Mouse (Mus musculus) spleen, adult 2 months (tissue): ENCODE data around the gene Hmbs. TPM values are rescaled to one million over a fixed set of nuclear protein-coding genes. Genes with fewer than 3 reads are reported as not detected.
"Not testable (repeated sequence)": the region's sequence is repeated elsewhere in the genome, so short reads cannot be mapped to it uniquely, and the experiment has no call there.

ENCODE experiments used
- DNase-seq, 2 experiments: peaks; one replicate each; pipeline versions ENCODE4 v3.0.0 to v3.0.0-alpha.2; 2012 to 2021; ENCODE audit warnings: low spot score in 2 of 2, low read depth in 1 of 2
- H3K27ac ChIP-seq: fragments of 200-500 bp; 2 replicates; pipeline ENCODE4 v1.5.1; 2012; ENCODE audit warnings: low read length, inconsistent platforms; ENCODE audit not compliant: insufficient read depth
- H3K27me3 ChIP-seq: fragments of 200-500 bp; 2 replicates; pipeline ENCODE4 v1.6.1; 2012; ENCODE audit warnings: mild to moderate bottlenecking, moderate library complexity, low read length, inconsistent platforms; ENCODE audit not compliant: control insufficient read depth, insufficient read depth
- H3K36me3 ChIP-seq: fragments of 200-500 bp; 2 replicates; pipeline ENCODE4 v1.6.1; 2012; ENCODE audit warnings: mild to moderate bottlenecking, low read length, inconsistent platforms; ENCODE audit not compliant: control insufficient read depth, insufficient read depth
- H3K4me1 ChIP-seq: fragments of 200-500 bp; 2 replicates; pipeline ENCODE4 v1.6.1; 2011; ENCODE audit warnings: inconsistent platforms; ENCODE audit not compliant: control insufficient read depth, insufficient read depth, insufficient read length
- H3K4me3 ChIP-seq: fragments of 200-500 bp; 2 replicates; pipeline ENCODE4 v1.5.1; 2011; ENCODE audit warnings: mild to moderate bottlenecking, inconsistent platforms; ENCODE audit not compliant: insufficient read depth, insufficient read length; ENCODE audit errors: extremely low read depth
- CTCF ChIP-seq: fragments of 200-500 bp; IDR thresholded peaks from 2 replicates; pipeline ENCODE4 v1.5.1; 2011; ENCODE audit warnings: mild to moderate bottlenecking, inconsistent platforms; ENCODE audit not compliant: insufficient read depth, insufficient read length, insufficient replicate concordance; ENCODE audit errors: extremely low read depth
- POLR2A ChIP-seq: fragments of 200-500 bp; IDR thresholded peaks from 2 replicates; pipeline ENCODE4 v1.6.1; 2011; ENCODE audit warnings: low read depth, low read length, inconsistent platforms
- WGBS: fragments of 180-500 bp; shearing (Covaris S2); methylation state at CpG from one replicate; pipeline ENCODE4 v1.1.7; 2018; 5-methylcytosine and 5-hydroxymethylcytosine counted together
- polyA plus RNA-seq: library from polyadenylated mRNA; depleted of rRNA; stranded (reverse); fragments of >200 nt; gene quantifications from 2 replicates; pipeline ENCODE4 v1.2.3, GENCODE M21; 2012

Hmbs gene
- polyA plus RNA-seq, 1 experiment: 147 TPM

- Histone ChIP-seq H3K36me3 (peaks cover 10% of the 10 kb centered on the region), H3K27ac (no peak overlapping the region), H3K27me3 (no peaks in the 10 kb centered on the region), H3K4me3 (no peak overlapping the region), H3K4me1 (peaks cover 2% of the 10 kb centered on the region; the same call in 1 of the 2 replicates)
- TF ChIP-seq CTCF (no peak), POLR2A (no peak)
- DNase-seq: no peak
- 92% methylated on average over 9 of the region's 9 CpGs for WGBS
Observed at GRCm38 (mm10) chr9:44337436-44338169, 6.4 kb downstream of the Hmbs start.

DNA sequence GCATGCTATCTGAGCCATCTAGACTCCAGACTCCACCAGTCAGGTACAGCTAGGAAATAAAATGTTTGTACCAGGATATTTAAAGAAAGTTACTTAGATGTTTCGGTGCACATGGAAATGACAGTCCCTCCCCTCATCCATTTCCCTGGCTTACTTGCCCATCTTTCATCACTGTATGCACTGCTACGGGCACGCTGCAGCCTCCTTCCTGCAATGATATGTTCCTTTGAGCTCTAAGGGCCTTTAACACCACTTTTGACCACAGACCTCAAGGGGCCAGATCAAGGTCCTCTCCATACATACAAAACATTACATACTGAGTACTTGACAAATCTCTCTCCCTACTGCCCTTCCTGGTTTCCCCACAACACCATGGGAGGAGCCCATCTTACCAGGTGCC, 7.1 kb downstream of the Hmbs start:
- Histone ChIP-seq H3K4me1 (peaks cover 2% of the 10 kb centered on the region; the same call in 1 of the 2 replicates), H3K27me3 (no peaks in the 10 kb centered on the region), H3K27ac (no peak overlapping the region), H3K4me3 (no peak overlapping the region), H3K36me3 (peaks cover 10% of the 10 kb centered on the region)
- 60% methylated on average over 3 of the region's 3 CpGs for WGBS
- DNase-seq: no peak
- TF ChIP-seq POLR2A (no peak), CTCF (no peak)

DNA sequence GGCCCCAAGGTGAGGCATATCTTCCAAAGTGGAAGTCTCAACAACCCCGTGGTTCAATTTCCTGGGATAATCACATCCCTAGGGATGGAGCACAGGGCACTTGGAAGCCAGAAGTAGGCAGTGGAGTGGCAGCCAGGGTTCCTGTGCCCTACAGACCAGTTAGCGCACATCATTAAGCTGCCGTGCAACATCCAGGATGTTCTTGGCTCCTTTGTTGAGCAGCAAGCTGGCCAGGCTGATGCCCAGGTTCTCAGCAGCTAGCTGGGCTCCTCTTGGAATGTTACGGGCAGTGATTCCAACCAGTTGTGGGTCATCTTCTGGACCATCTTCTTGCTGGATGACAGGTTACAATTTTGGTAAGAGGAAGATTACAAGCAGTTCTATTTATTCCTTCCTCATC, 7.5 kb downstream of the Hmbs start:
- DNase-seq, H3K4me3 ChIP-seq, H3K27me3 ChIP-seq, H3K4me1 ChIP-seq, H3K27ac ChIP-seq: not testable (repeated sequence)
- H3K36me3 ChIP-seq: peaks cover 11% of the 10 kb centered on the region
- WGBS: 50% methylated on average over 4 of the region's 4 CpGs

DNA sequence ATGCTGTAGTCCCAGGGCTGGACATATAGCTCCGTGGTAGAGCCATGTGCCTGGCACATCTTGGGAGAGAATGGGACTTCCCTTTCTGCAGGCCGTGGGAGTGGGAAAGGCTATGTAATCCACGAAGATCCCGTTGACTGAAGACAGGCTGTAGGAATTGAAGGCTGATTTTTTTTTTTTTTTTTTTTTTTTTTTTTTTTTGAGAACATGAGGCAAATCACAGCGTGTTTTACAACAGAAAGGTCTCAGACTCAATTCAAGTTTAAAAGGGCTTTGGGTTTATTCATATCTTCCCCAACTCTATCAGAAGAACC, 8.0 kb downstream of the Hmbs start:
- peaks cover 2% of the 10 kb centered on the region; the same call in 1 of the 2 replicates for H3K4me1 ChIP-seq
- no peak for DNase-seq
- H3K27ac ChIP-seq: no peak overlapping the region
- H3K36me3 ChIP-seq: peaks cover 13% of the 10 kb centered on the region
- H3K4me3 ChIP-seq: peak overlapping the region; percentile 41
- no peaks in the 10 kb centered on the region for H3K27me3 ChIP-seq
- WGBS: 4% methylated on average over 5 of the region's 5 CpGs
- TF ChIP-seq CTCF: no peak

DNA sequence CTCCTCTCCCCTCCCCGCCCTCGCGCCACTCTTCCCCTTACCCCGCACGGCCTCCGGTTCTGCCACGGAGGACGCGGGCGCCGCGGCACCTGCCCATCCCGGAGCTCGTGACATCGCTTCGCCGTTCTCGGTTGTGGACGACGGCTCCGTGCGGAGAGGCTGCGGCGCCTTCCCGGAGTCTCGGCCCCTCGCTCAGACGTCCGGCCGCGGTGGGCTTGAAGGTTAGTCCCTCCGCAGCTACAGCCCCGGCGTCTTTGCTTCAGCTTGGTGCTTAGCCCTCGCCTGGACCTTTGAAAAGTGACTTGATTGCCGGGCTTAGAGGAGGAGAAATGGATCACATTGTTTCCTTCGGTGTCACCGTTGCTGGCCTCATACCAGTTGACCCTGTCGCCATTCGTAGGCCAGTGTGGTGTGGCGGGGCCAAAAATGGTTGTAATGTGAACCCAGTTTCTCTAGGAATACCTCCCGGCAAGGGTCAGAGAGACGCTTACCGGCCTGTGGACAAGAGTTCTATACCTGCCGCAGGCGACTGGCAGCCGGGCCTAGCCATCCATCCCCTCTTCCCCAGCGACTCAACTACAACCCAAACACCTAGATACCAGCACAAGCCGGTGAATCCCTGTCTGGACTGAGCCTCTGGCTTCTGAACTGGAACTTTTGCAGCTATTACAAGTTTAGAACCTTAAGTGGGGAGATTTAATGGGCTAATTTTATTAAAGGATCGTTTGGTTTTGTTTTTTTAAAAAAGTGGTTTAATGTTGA, 8.5 kb downstream of the Hmbs start:
- Histone ChIP-seq H3K27me3 (no peaks in the 10 kb centered on the region), H3K27ac (peak overlapping the region; percentile 81), H3K4me1 (peaks cover 2% of the 10 kb centered on the region; the same call in 1 of the 2 replicates), H3K4me3 (peak overlapping the region; percentile 89), H3K36me3 (peaks cover 10% of the 10 kb centered on the region)
- no peak for TF ChIP-seq CTCF
- no peak for TF ChIP-seq POLR2A
- no peak for DNase-seq
- WGBS: 1% methylated on average over 50 of the region's 50 CpGs

GRCm38 (mm10) chr9:44334396-44335330, 9.4 kb downstream of the Hmbs start, which contains the start of gene H2afx:
H2afx (plus strand) TSS chr9:44334694.
- Histone ChIP-seq H3K4me3 (peak within 1 kb of the TSS; percentile 89), H3K27ac (peak within 1 kb of the TSS; percentile 81), H3K4me1 (peaks cover 2% of the 10 kb centered on the region; the same call in 1 of the 2 replicates), H3K27me3 (no peaks in the 10 kb centered on the region), H3K36me3 (peaks cover 10% of the 10 kb centered on the region)
- peak; percentile 98 to 99 for DNase-seq
- peak; percentile 99 for TF ChIP-seq POLR2A
- TF ChIP-seq CTCF: 0 out of 2 replicates have a peak, but pooled peaks have one; percentile 1
- under 1% methylated on average over 91 of the region's 91 CpGs for WGBS
